22 mouse cellular contexts compared by ENCODE assay signal in the genomic region with DNA sequence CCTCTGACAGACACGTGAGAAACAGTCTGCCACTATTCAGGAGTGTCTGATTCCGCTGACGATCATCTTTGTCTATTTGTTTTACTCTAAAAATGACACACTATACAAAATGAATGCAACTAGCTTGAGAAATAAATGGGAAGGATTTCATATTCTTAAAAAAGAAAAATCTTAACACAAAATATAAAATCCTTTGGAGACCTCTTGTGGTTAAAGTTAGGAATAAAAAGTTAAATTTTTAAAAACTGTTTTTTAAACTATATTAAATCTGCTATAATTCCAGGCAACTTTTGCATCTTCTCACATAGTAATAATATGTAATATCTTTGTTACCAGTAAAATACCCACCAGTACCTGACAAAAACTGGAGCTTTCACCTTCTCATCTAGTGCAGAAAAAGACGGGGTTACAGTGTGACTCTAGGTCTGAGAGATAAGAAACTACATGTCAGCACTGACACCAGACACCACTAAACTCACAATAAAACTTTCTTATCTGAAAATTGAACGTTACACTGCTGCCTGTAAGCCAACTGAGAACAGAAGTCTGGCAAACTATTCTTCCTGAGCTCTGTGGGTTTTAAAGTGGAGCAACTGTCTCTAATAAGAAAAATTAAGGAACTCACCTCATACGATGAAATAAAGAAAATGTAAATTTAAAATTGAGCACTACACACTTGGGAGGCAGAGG. TPM values are rescaled to one million over a fixed set of nuclear protein-coding genes. Genes with fewer than 3 reads are reported as not detected.
DNase-seq lines count a peak whose midpoint lies in the region; ATAC-seq and TF ChIP-seq lines count a peak whose summit lies in the region.
"Had no signal": no experiment of that assay in that cellular context is flagged by ENCODE, and none has a peak within 500 bp of the region (broad histone marks: within the 10 kb centered on the region; RNA-seq: fewer than 3 reads in every experiment).

No protein-coding gene starts in this region.

- H3K27me3 ChIP-seq in forebrain, embryonic 14.5 days (replicated peaks; ENCODE audit: control insufficient read depth, insufficient read depth, low read length): no peaks in the 10 kb centered on the region
- no peaks in the 10 kb centered on the region for H3K27me3 ChIP-seq in forebrain, embryonic 12.5 days
- H3K27me3 ChIP-seq in kidney, postnatal 0 days (ENCODE audit: insufficient read depth, low read length): no peaks in the 10 kb centered on the region
- H3K27me3 ChIP-seq in midbrain, postnatal 0 days (ENCODE audit: insufficient read depth, low read length): no peaks in the 10 kb centered on the region
- no peaks in the 10 kb centered on the region for H3K27me3 ChIP-seq in midbrain, embryonic 11.5 days (ENCODE audit: control insufficient read depth, insufficient read depth, low read length)
- H3K27me3 ChIP-seq in hindbrain, embryonic 13.5 days: no peaks in the 10 kb centered on the region
- H3K27me3 ChIP-seq: limb, embryonic 13.5 days; lung, embryonic 15.5 days; neural tube, embryonic 13.5 days had no signal

- 0 out of 2 replicates have a peak, but pooled peaks have one; percentile 28 for TF ChIP-seq CTCF in kidney, postnatal 0 days (IDR thresholded peaks at IDR 0.05; ENCODE audit: low read depth)
- TF ChIP-seq CTCF in midbrain, postnatal 0 days (IDR thresholded peaks at IDR 0.05): peak; percentile 45

- ATAC-seq in forebrain, embryonic 14.5 days: no peak
- ATAC-seq in forebrain, embryonic 12.5 days (ENCODE audit: low FRiP score): no peak
- ATAC-seq in kidney, postnatal 0 days (replicated peaks; ENCODE audit: low FRiP score, low read depth): no peak
- no peak for ATAC-seq in midbrain, postnatal 0 days (ENCODE audit: low FRiP score)
- no peak for ATAC-seq in midbrain, embryonic 11.5 days (ENCODE audit: low FRiP score)
- no peak for ATAC-seq in hindbrain, embryonic 13.5 days (ENCODE audit: low FRiP score)
- ATAC-seq: intestine, embryonic 16.5 days had no signal

- no peak overlapping the region for H3K27ac ChIP-seq in forebrain, embryonic 14.5 days (ENCODE audit: low read depth, low read length)
- H3K27ac ChIP-seq in forebrain, embryonic 12.5 days: no peak overlapping the region
- no peak overlapping the region for H3K27ac ChIP-seq in kidney, postnatal 0 days
- no peak overlapping the region for H3K27ac ChIP-seq in midbrain, postnatal 0 days (ENCODE audit: low read depth, low read length)
- H3K27ac ChIP-seq in midbrain, embryonic 11.5 days (ENCODE audit: low read depth, low read length): no peak overlapping the region
- no peak overlapping the region for H3K27ac ChIP-seq in hindbrain, embryonic 13.5 days
- H3K27ac ChIP-seq: hindbrain, embryonic 14.5 days; limb, embryonic 13.5 days; lung, embryonic 15.5 days; neural tube, embryonic 13.5 days had no signal

- no peaks in the 10 kb centered on the region for H3K9me3 ChIP-seq in forebrain, embryonic 14.5 days (replicated peaks; ENCODE audit: control insufficient read depth, low read length)
- H3K9me3 ChIP-seq in forebrain, embryonic 12.5 days: no peaks in the 10 kb centered on the region
- H3K9me3 ChIP-seq in kidney, postnatal 0 days (replicated peaks; ENCODE audit: low read length): no peaks in the 10 kb centered on the region
- H3K9me3 ChIP-seq in midbrain, postnatal 0 days (ENCODE audit: low read length): no peaks in the 10 kb centered on the region
- H3K9me3 ChIP-seq in midbrain, embryonic 11.5 days (ENCODE audit: control insufficient read depth, low read length): no peaks in the 10 kb centered on the region
- no peaks in the 10 kb centered on the region for H3K9me3 ChIP-seq in hindbrain, embryonic 13.5 days
- H3K9me3 ChIP-seq: limb, embryonic 13.5 days; lung, embryonic 15.5 days; neural tube, embryonic 13.5 days had no signal

- H3K36me3 ChIP-seq in forebrain, embryonic 14.5 days (ENCODE audit: control insufficient read depth, insufficient read depth, low read length): peaks cover 15% of the 10 kb centered on the region
- peaks cover 23% of the 10 kb centered on the region for H3K36me3 ChIP-seq in forebrain, embryonic 12.5 days (replicated peaks)
- H3K36me3 ChIP-seq in kidney, postnatal 0 days (ENCODE audit: insufficient read depth, low read length): peaks cover 3% of the 10 kb centered on the region; the same call in 1 of the 2 replicates
- H3K36me3 ChIP-seq in midbrain, postnatal 0 days (ENCODE audit: insufficient read depth, low read length): 0 out of 2 replicates have a peak, but pooled peaks cover 3% of the 10 kb centered on the region
- H3K36me3 ChIP-seq in midbrain, embryonic 11.5 days (ENCODE audit: control insufficient read depth, insufficient read depth, low read length): 0 out of 2 replicates have a peak, but pooled peaks cover 4% of the 10 kb centered on the region
- H3K36me3 ChIP-seq in hindbrain, embryonic 13.5 days: peaks cover 30% of the 10 kb centered on the region

- no peak overlapping the region for H3K9ac ChIP-seq in forebrain, embryonic 14.5 days (ENCODE audit: low read length)
- H3K9ac ChIP-seq in forebrain, embryonic 12.5 days: no peak overlapping the region
- H3K9ac ChIP-seq in kidney, postnatal 0 days (ENCODE audit: low read depth, low read length): no peak overlapping the region
- no peak overlapping the region for H3K9ac ChIP-seq in midbrain, postnatal 0 days (replicated peaks; ENCODE audit: low read length, poor library complexity, severe bottlenecking)
- no peak overlapping the region for H3K9ac ChIP-seq in midbrain, embryonic 11.5 days (ENCODE audit: low read length)
- H3K9ac ChIP-seq in hindbrain, embryonic 13.5 days: no peak overlapping the region
- H3K9ac ChIP-seq: hindbrain, embryonic 14.5 days; limb, embryonic 13.5 days; lung, embryonic 15.5 days; neural tube, embryonic 13.5 days had no signal

- no peak overlapping the region for H3K4me3 ChIP-seq in forebrain, embryonic 14.5 days (ENCODE audit: low read depth, low read length)
- H3K4me3 ChIP-seq in forebrain, embryonic 12.5 days (replicated peaks): no peak overlapping the region
- H3K4me3 ChIP-seq in kidney, postnatal 0 days (replicated peaks; ENCODE audit: low read depth, low read length): no peak overlapping the region
- no peak overlapping the region for H3K4me3 ChIP-seq in midbrain, postnatal 0 days (ENCODE audit: low read depth, low read length)
- no peak overlapping the region for H3K4me3 ChIP-seq in midbrain, embryonic 11.5 days (ENCODE audit: low read depth, low read length)
- H3K4me3 ChIP-seq in hindbrain, embryonic 13.5 days: no peak overlapping the region
- H3K4me3 ChIP-seq: limb, embryonic 13.5 days; lung, embryonic 15.5 days; neural tube, embryonic 13.5 days had no signal

- no peaks in the 10 kb centered on the region for H3K4me1 ChIP-seq in forebrain, embryonic 14.5 days (ENCODE audit: control insufficient read depth, insufficient read depth, low read length)
- H3K4me1 ChIP-seq in forebrain, embryonic 12.5 days: no peaks in the 10 kb centered on the region
- no peaks in the 10 kb centered on the region for H3K4me1 ChIP-seq in kidney, postnatal 0 days (replicated peaks; ENCODE audit: insufficient read depth, low read length)
- H3K4me1 ChIP-seq in midbrain, postnatal 0 days (ENCODE audit: insufficient read depth, low read length): no peaks in the 10 kb centered on the region
- H3K4me1 ChIP-seq in midbrain, embryonic 11.5 days (ENCODE audit: control insufficient read depth, insufficient read depth, low read length): no peaks in the 10 kb centered on the region
- H3K4me1 ChIP-seq in hindbrain, embryonic 13.5 days (replicated peaks): no peaks in the 10 kb centered on the region
- H3K4me1 ChIP-seq: limb, embryonic 13.5 days; lung, embryonic 15.5 days; neural tube, embryonic 13.5 days had no signal

- no peak overlapping the region for H3K4me2 ChIP-seq in forebrain, embryonic 14.5 days (ENCODE audit: low read length)
- H3K4me2 ChIP-seq in forebrain, embryonic 12.5 days: no peak overlapping the region
- no peak overlapping the region for H3K4me2 ChIP-seq in kidney, postnatal 0 days (ENCODE audit: low read length)
- H3K4me2 ChIP-seq in midbrain, postnatal 0 days (ENCODE audit: low read depth, low read length, poor library complexity, severe bottlenecking): no peak overlapping the region
- no peak overlapping the region for H3K4me2 ChIP-seq in midbrain, embryonic 11.5 days
- H3K4me2 ChIP-seq in hindbrain, embryonic 13.5 days: no peak overlapping the region
- H3K4me2 ChIP-seq: hindbrain, embryonic 14.5 days; limb, embryonic 13.5 days; lung, embryonic 15.5 days; neural tube, embryonic 13.5 days had no signal

- 87% methylated on average over 6 of the region's 6 CpGs for WGBS in forebrain, embryonic 14.5 days
- 89% methylated on average over 6 of the region's 6 CpGs for WGBS in forebrain, embryonic 12.5 days
- WGBS in kidney, postnatal 0 days: 74% methylated on average over 6 of the region's 6 CpGs
- 57% methylated on average over 6 of the region's 6 CpGs for WGBS in midbrain, postnatal 0 days
- WGBS in midbrain, embryonic 11.5 days: 83% methylated on average over 6 of the region's 6 CpGs
- WGBS in hindbrain, embryonic 13.5 days: 88% methylated on average over 6 of the region's 6 CpGs

- DNase-seq in forebrain, embryonic 14.5 days (ENCODE audit: low spot score): peak; percentile 33
- DNase-seq in kidney, postnatal 0 days (ENCODE audit: low spot score): peak; percentile 38
- no peak for DNase-seq in kidney, postnatal 10 days
- no peak for DNase-seq in midbrain, postnatal 0 days (ENCODE audit: low spot score)
- DNase-seq in midbrain, embryonic 11.5 days (ENCODE audit: low spot score, missing footprints): no peak
- no peak for DNase-seq in embryo, embryonic 9.5 days (ENCODE audit: extremely low spot score)
- DNase-seq: cerebellum, adult 9-10 months; right cerebral cortex, postnatal 14 days; thymus, postnatal 14 days had no signal

RNA-seq across cellular contexts. Expression of gene Dhfr, which starts 16.6 kb away (rescaled TPM):
- polyA plus RNA-seq in forebrain, embryonic 14.5 days (2014; fragmentation: Nextera tagmentation; extraction: Ambion mirVana): 9.1 and 10.8 TPM in 2 replicates
- polyA plus RNA-seq in forebrain, embryonic 12.5 days (2016; fragmentation: Nextera tagmentation; extraction: Ambion mirVana): 21.4 and 21.7 TPM in 2 replicates
- 16.5 and 17.9 TPM in 2 replicates for polyA plus RNA-seq in kidney, postnatal 0 days (2015; fragmentation: Nextera tagmentation; extraction: Ambion mirVana)
- total RNA-seq in midbrain, postnatal 0 days (2014; rRNA removed): 2.4 and 3.2 TPM in 2 replicates
- polyA plus RNA-seq in midbrain, postnatal 0 days (2015; fragmentation: Nextera tagmentation; extraction: Ambion mirVana): 1.9 and 2.1 TPM in 2 replicates
- polyA plus RNA-seq in midbrain, embryonic 11.5 days (2014; fragmentation: Nextera tagmentation; extraction: Ambion mirVana): 25.3 and 25.8 TPM in 2 replicates
- polyA plus RNA-seq in hindbrain, embryonic 13.5 days (2015; fragmentation: Nextera tagmentation; extraction: Ambion mirVana): 5.8 and 6.1 TPM in 2 replicates

RNA-seq across cellular contexts. Expression of gene Msh3, which starts 16.9 kb away (rescaled TPM):
- 26.9 and 29.7 TPM in 2 replicates for polyA plus RNA-seq in forebrain, embryonic 14.5 days (2014; fragmentation: Nextera tagmentation; extraction: Ambion mirVana)
- 36.0 and 38.1 TPM in 2 replicates for polyA plus RNA-seq in forebrain, embryonic 12.5 days (2016; fragmentation: Nextera tagmentation; extraction: Ambion mirVana)
- polyA plus RNA-seq in kidney, postnatal 0 days (2015; fragmentation: Nextera tagmentation; extraction: Ambion mirVana): 22.3 and 23.5 TPM in 2 replicates
- total RNA-seq in midbrain, postnatal 0 days (2014; rRNA removed): 18.6 and 28.8 TPM in 2 replicates
- polyA plus RNA-seq in midbrain, postnatal 0 days (2015; fragmentation: Nextera tagmentation; extraction: Ambion mirVana): 18.8 and 19.7 TPM in 2 replicates
- polyA plus RNA-seq in midbrain, embryonic 11.5 days (2014; fragmentation: Nextera tagmentation; extraction: Ambion mirVana): 35.3 and 41.2 TPM in 2 replicates
- polyA plus RNA-seq in hindbrain, embryonic 13.5 days (2015; fragmentation: Nextera tagmentation; extraction: Ambion mirVana): 27.1 and 27.3 TPM in 2 replicates

RNA-seq across cellular contexts. Expression of gene Gm20379, which starts 32.1 kb away (rescaled TPM):
- 0.24 and 0.30 TPM in 2 replicates for polyA plus RNA-seq in forebrain, embryonic 14.5 days (2014; fragmentation: Nextera tagmentation; extraction: Ambion mirVana)
- 0.87 and 1.6 TPM in 2 replicates for polyA plus RNA-seq in forebrain, embryonic 12.5 days (2016; fragmentation: Nextera tagmentation; extraction: Ambion mirVana)
- polyA plus RNA-seq in kidney, postnatal 0 days (2015; fragmentation: Nextera tagmentation; extraction: Ambion mirVana): 0.41 and 0.66 TPM in 2 replicates
- total RNA-seq in midbrain, postnatal 0 days (2014; rRNA removed): not detected in 2 replicates
- 0.30 and 0.45 TPM in 2 replicates for polyA plus RNA-seq in midbrain, postnatal 0 days (2015; fragmentation: Nextera tagmentation; extraction: Ambion mirVana)
- polyA plus RNA-seq in midbrain, embryonic 11.5 days (2014; fragmentation: Nextera tagmentation; extraction: Ambion mirVana): 0.74 and 0.80 TPM in 2 replicates
- 0.96 and 1.2 TPM in 2 replicates for polyA plus RNA-seq in hindbrain, embryonic 13.5 days (2015; fragmentation: Nextera tagmentation; extraction: Ambion mirVana)
- total RNA-seq: gastrocnemius, adult 18-20 months; heart, adult 8-10 months; layer of hippocampus, adult 8-10 months; left cerebral cortex, adult 8-10 months; megakaryocyte, adult 5-6 weeks; monocyte, adult 5-6 weeks had no signal

Comparison
In these comparisons a context has a peak if more than half of its experiments do, and no peak if none do; other contexts are left out.
1. DNase-seq: peak in forebrain, embryonic 14.5 days (single experiment) and kidney, postnatal 0 days (single experiment); none in kidney, postnatal 10 days (single experiment), midbrain, postnatal 0 days (single experiment), midbrain, embryonic 11.5 days (single experiment) and embryo, embryonic 9.5 days (single experiment).